Mouse (Mus musculus) embryonic facial prominence, embryonic 15.5 days (tissue): ENCODE results near the gene Lsm12. TPM values are rescaled to one million over a fixed set of nuclear protein-coding genes. Genes with fewer than 3 reads are reported as not detected.

Experiments used
- microRNA-seq: library from miRNA; unstranded; fragments of <30 nt; microRNA quantifications from one replicate; pipeline ENCODE4, GENCODE M21; 2016; ENCODE audit warnings: borderline number of aligned reads
- polyA plus RNA-seq: library from polyadenylated mRNA; unstranded; fragments of >200 nt; fragmentation: Nextera tagmentation; extraction: Ambion mirVana; gene quantifications from 2 replicates; pipeline ENCODE4 v1.2.1, GENCODE M21; 2015

Gene Lsm12
- polyA plus RNA-seq, 1 experiment from 2014 or later: 113 TPM

Small RNA genes within 50 kb of the gene (microRNA-seq; reads per million reads assigned to microRNA genes)
- gene Mir8101: 0.69 reads per million

Other genes starting within 250 kb of the Lsm12 start
- 0.23 and 0.49 TPM in 2 replicates for gene Sost, start 218.3 kb downstream of the Lsm12 start, polyA plus RNA-seq
- gene Cfap97d1, start 201.0 kb downstream of the Lsm12 start, polyA plus RNA-seq: not detected in 2 replicates
- gene Dusp3, start 198.3 kb downstream of the Lsm12 start, polyA plus RNA-seq: 26.2 and 29.9 TPM in 2 replicates
- 5.5 and 6.2 TPM in 2 replicates for gene Mpp3, start 156.8 kb downstream of the Lsm12 start, polyA plus RNA-seq
- gene Cd300lg, start 143.8 kb downstream of the Lsm12 start, polyA plus RNA-seq: 1.5 and 2.1 TPM in 2 replicates
- 7.0 and 10.7 TPM in 2 replicates for gene Mpp2, start 96.8 kb downstream of the Lsm12 start, polyA plus RNA-seq
- not detected in 2 replicates for gene Ppy, start 84.0 kb downstream of the Lsm12 start, polyA plus RNA-seq
- gene Pyy, start 77.5 kb downstream of the Lsm12 start, polyA plus RNA-seq: not detected in 2 replicates
- 0.98 and 1.7 TPM in 2 replicates for gene Nags, start 39.8 kb downstream of the Lsm12 start, polyA plus RNA-seq
- 39.4 and 39.9 TPM in 2 replicates for gene Tmem101, start 28.9 kb downstream of the Lsm12 start, polyA plus RNA-seq
- 29.8 and 31.7 TPM in 2 replicates for gene G6pc3, start 4.3 kb upstream of the Lsm12 start, polyA plus RNA-seq
- gene Hdac5, start 44.9 kb upstream of the Lsm12 start, polyA plus RNA-seq: 105 and 106 TPM in 2 replicates
- 13.6 and 16.0 TPM in 2 replicates for gene BC030867, start 63.6 kb upstream of the Lsm12 start, polyA plus RNA-seq
- 0.12 and 0.26 TPM in 2 replicates for gene Asb16, start 83.4 kb upstream of the Lsm12 start, polyA plus RNA-seq
- gene Tmub2, start 99.6 kb upstream of the Lsm12 start, polyA plus RNA-seq: 58.3 and 59.5 TPM in 2 replicates
- 18.4 and 20.0 TPM in 2 replicates for gene Atxn7l3, start 111.3 kb upstream of the Lsm12 start, polyA plus RNA-seq
- gene Ubtf, start 134.4 kb upstream of the Lsm12 start, polyA plus RNA-seq: 86.6 and 87.3 TPM in 2 replicates
- 5.0 and 5.2 TPM in 2 replicates for gene Slc4a1, start 180.9 kb upstream of the Lsm12 start, polyA plus RNA-seq
- gene Rundc3a, start 208.1 kb upstream of the Lsm12 start, polyA plus RNA-seq: 7.5 and 8.3 TPM in 2 replicates
- gene Slc25a39, start 222.7 kb upstream of the Lsm12 start, polyA plus RNA-seq: 197 and 199 TPM in 2 replicates
- gene Grn, start 245.0 kb upstream of the Lsm12 start, polyA plus RNA-seq: 196 and 199 TPM in 2 replicates